Comparison of ENCODE assay signal across 9 mouse cellular contexts in the genomic region with DNA sequence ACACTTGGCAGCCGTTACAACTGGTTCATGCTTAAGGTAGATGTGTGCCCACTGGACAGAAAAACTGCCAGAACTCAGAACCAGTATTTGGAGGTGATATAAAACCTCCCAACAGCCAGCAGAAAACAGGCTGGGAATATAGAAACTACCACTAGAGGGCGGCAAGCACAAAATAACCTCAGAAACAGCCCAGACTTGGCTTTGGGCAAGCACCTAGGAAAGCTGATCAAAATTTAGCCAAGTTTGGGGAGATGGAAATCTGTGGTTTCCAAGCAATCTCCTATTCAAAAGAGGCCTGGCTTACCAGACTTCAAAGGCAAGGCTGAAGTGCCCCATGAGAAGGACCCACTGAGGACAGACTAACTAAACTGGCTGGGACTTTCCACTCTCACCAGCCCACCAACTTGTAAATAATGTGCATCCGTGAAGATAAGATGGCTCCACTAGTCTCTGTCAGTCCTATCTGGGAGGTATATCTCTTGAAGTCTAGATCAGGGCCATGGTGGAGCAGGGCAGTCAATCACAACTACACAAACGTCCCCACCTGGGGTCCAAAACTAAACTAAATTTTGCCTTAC. TPM values are rescaled to one million over a fixed set of nuclear protein-coding genes. Genes with fewer than 3 reads are reported as not detected.
DNase-seq lines count a peak whose midpoint lies in the region; ATAC-seq lines count a peak whose summit lies in the region.
"Had no signal": no experiment of that assay in that cellular context is flagged by ENCODE, and none has a peak within 500 bp of the region (broad histone marks: within the 10 kb centered on the region; RNA-seq: fewer than 3 reads in every experiment).

No protein-coding gene starts in this region.

- no peak overlapping the region for H3K4me2 ChIP-seq in liver, embryonic 16.5 days (ENCODE audit: low read depth, low read length)
- H3K4me2 ChIP-seq: hindbrain, embryonic 15.5 days had no signal

- peak; percentile 77 for DNase-seq in CD4-positive helper T cell, adult 2 months (ENCODE audit: low read depth, low spot score)
- DNase-seq in R1 (ENCODE audit: low read depth, low spot score), result peak; percentile 75
- DNase-seq in embryo, embryonic 10.5 days (ENCODE audit: low spot score), result peak; percentile 87
- DNase-seq in gastrocnemius, postnatal 10 days, result peak; percentile 48
- DNase-seq in layer of hippocampus, adult 11-12 months (ENCODE audit: low spot score), result peak; percentile 87
- DNase-seq in ovary, postnatal 36 days (ENCODE audit: low spot score), result peak; percentile 38
- peak; percentile 57 to 66 for DNase-seq in thymus, postnatal 36 days

- no peak overlapping the region for H3K9ac ChIP-seq in liver, embryonic 16.5 days (ENCODE audit: low read depth, low read length)
- H3K9ac ChIP-seq: hindbrain, embryonic 15.5 days had no signal

- ATAC-seq in liver, embryonic 16.5 days (ENCODE audit: low read depth), result peak; percentile 46

- H3K36me3 ChIP-seq in liver, embryonic 16.5 days (ENCODE audit: control insufficient read depth, insufficient read depth), result peaks cover 66% of the 10 kb centered on the region

- WGBS in liver, embryonic 16.5 days (ENCODE audit: insufficient replicate concordance), result 16% methylated on average over 4 of the region's 4 CpGs

- 0 out of 2 replicates have a peak overlapping the region, but pooled peaks have one; percentile 25 for H3K27ac ChIP-seq in liver, embryonic 16.5 days (ENCODE audit: low read length)
- H3K27ac ChIP-seq: hindbrain, embryonic 15.5 days had no signal

- H3K27me3 ChIP-seq in liver, embryonic 16.5 days (ENCODE audit: control insufficient read depth, insufficient read depth, low read depth, low read length), result no peaks in the 10 kb centered on the region
- H3K27me3 ChIP-seq: hindbrain, embryonic 15.5 days had no signal

- H3K4me1 ChIP-seq in liver, embryonic 16.5 days (ENCODE audit: control insufficient read depth, low read depth, low read length), result peaks cover 19% of the 10 kb centered on the region

- no peak overlapping the region for H3K4me3 ChIP-seq in liver, embryonic 16.5 days (ENCODE audit: low read depth, low read length)
- H3K4me3 ChIP-seq: hindbrain, embryonic 15.5 days had no signal

- H3K9me3 ChIP-seq in liver, embryonic 16.5 days (replicated peaks; ENCODE audit: control insufficient read depth, low read length), result no peaks in the 10 kb centered on the region
- H3K9me3 ChIP-seq: hindbrain, embryonic 15.5 days had no signal

RNA-seq across cellular contexts. Expression of gene Zfp217, which starts 31.1 kb away (rescaled TPM):
- total RNA-seq in gastrocnemius, postnatal 10 days (2021), result 10 to 100 TPM; 10.0 to 12.5 TPM
- polyA plus RNA-seq in liver, embryonic 16.5 days (2015; fragmentation: Nextera tagmentation; extraction: Ambion mirVana), result 4.2 and 5.7 TPM in 2 replicates
